16 mouse cellular contexts compared by ENCODE assay signal in genomic region chr10:20737146-20737545, GRCm38 (mm10). TPM values are rescaled to one million over a fixed set of nuclear protein-coding genes. Genes with fewer than 3 reads are reported as not detected.
DNase-seq lines count a peak whose midpoint lies in the region; ATAC-seq lines count a peak whose summit lies in the region.
"Had no signal": no experiment of that assay in that cellular context is flagged by ENCODE, and none has a peak within 500 bp of the region (broad histone marks: within the 10 kb centered on the region; RNA-seq: fewer than 3 reads in every experiment).

No protein-coding gene starts in this region.

- H3K9me3 ChIP-seq in forebrain, embryonic 11.5 days (ENCODE audit: control insufficient read depth, low read length) = no peaks in the 10 kb centered on the region
- no peaks in the 10 kb centered on the region for H3K9me3 ChIP-seq in liver, embryonic 13.5 days (replicated peaks)
- H3K9me3 ChIP-seq: hindbrain, embryonic 15.5 days; limb, embryonic 12.5 days; lung, embryonic 15.5 days had no signal

- H3K4me1 ChIP-seq in forebrain, embryonic 11.5 days (replicated peaks; ENCODE audit: control insufficient read depth, insufficient read depth, low read length) = no peaks in the 10 kb centered on the region; the same call in 1 of the 2 replicates
- peaks cover 27% of the 10 kb centered on the region for H3K4me1 ChIP-seq in liver, embryonic 13.5 days (replicated peaks)
- H3K4me1 ChIP-seq: hindbrain, embryonic 15.5 days; lung, embryonic 15.5 days had no signal

- no peak overlapping the region for H3K27ac ChIP-seq in forebrain, embryonic 11.5 days (ENCODE audit: low read depth, low read length)
- no peak overlapping the region for H3K27ac ChIP-seq in liver, embryonic 13.5 days
- H3K27ac ChIP-seq: hindbrain, embryonic 15.5 days; limb, embryonic 12.5 days; lung, embryonic 15.5 days had no signal

- peak; percentile 45 for DNase-seq in heart, adult 11 months
- DNase-seq in heart, adult 8-10 months (ENCODE audit: low spot score) = no peak
- DNase-seq in Muller cell, postnatal 12 days (ENCODE audit: inconsistent ontology term) = peak; percentile 14
- DNase-seq in forebrain, embryonic 11.5 days (ENCODE audit: low spot score) = no peak
- DNase-seq in liver, embryonic 13.5 days = no peak
- no peak for DNase-seq in lung, postnatal 4 days
- DNase-seq in gastrocnemius, postnatal 36 days = no peak
- DNase-seq in cerebellum, postnatal 14 days = no peak
- DNase-seq: adrenal gland, adult 8-10 months; cerebellum, postnatal 10 days; gastrocnemius, postnatal 14 days; kidney, adult 8-10 months; right cerebral cortex, postnatal 14 days had no signal

- H3K4me2 ChIP-seq in forebrain, embryonic 11.5 days (ENCODE audit: low read depth, low read length, severe bottlenecking) = no peak overlapping the region
- H3K4me2 ChIP-seq in liver, embryonic 13.5 days = 0 out of 2 replicates have a peak overlapping the region, but pooled peaks have one; percentile 9
- H3K4me2 ChIP-seq: hindbrain, embryonic 15.5 days; limb, embryonic 12.5 days; lung, embryonic 15.5 days had no signal

- WGBS in forebrain, embryonic 11.5 days = 19% methylated on average over 4 of the region's 4 CpGs
- 16% methylated on average over 4 of the region's 4 CpGs for WGBS in liver, embryonic 13.5 days (ENCODE audit: insufficient replicate concordance)

- no peaks in the 10 kb centered on the region for H3K27me3 ChIP-seq in forebrain, embryonic 11.5 days (ENCODE audit: control insufficient read depth, insufficient read depth, low read length)
- H3K27me3 ChIP-seq in liver, embryonic 13.5 days = no peaks in the 10 kb centered on the region
- H3K27me3 ChIP-seq: hindbrain, embryonic 15.5 days; lung, embryonic 15.5 days had no signal

- peak; percentile 53; the same call in 1 of the 2 replicates for ATAC-seq in forebrain, embryonic 11.5 days (replicated peaks; ENCODE audit: low FRiP score)
- no peak for ATAC-seq in liver, embryonic 13.5 days (ENCODE audit: low read depth)

- H3K36me3 ChIP-seq in forebrain, embryonic 11.5 days (ENCODE audit: control insufficient read depth, insufficient read depth, low read length) = no peaks in the 10 kb centered on the region
- H3K36me3 ChIP-seq in liver, embryonic 13.5 days = no peaks in the 10 kb centered on the region
- H3K36me3 ChIP-seq: hindbrain, embryonic 15.5 days; limb, embryonic 12.5 days; lung, embryonic 15.5 days had no signal

- intact Hi-C loops in gastrocnemius, postnatal 36 days (cut with DNase I) = no loop called here

- no peak overlapping the region for H3K9ac ChIP-seq in forebrain, embryonic 11.5 days (ENCODE audit: low read length)
- no peak overlapping the region for H3K9ac ChIP-seq in liver, embryonic 13.5 days
- H3K9ac ChIP-seq: hindbrain, embryonic 15.5 days; limb, embryonic 12.5 days; lung, embryonic 15.5 days had no signal

- no peak overlapping the region for H3K4me3 ChIP-seq in forebrain, embryonic 11.5 days (ENCODE audit: low read depth, low read length)
- H3K4me3 ChIP-seq in liver, embryonic 13.5 days (replicated peaks) = no peak overlapping the region
- H3K4me3 ChIP-seq: hindbrain, embryonic 15.5 days; limb, embryonic 12.5 days; lung, embryonic 15.5 days had no signal

RNA-seq across cellular contexts. Expression of gene Pde7b, which starts 12.3 kb away (rescaled TPM):
- 10 to 100 TPM; 52.7 to 61.4 (median 57.3) TPM for total RNA-seq in heart, adult 8-10 months (2022)
- polyA plus RNA-seq in forebrain, embryonic 11.5 days (2014; fragmentation: Nextera tagmentation; extraction: Ambion mirVana) = 1.6 and 1.7 TPM in 2 replicates
- polyA plus RNA-seq in liver, embryonic 13.5 days (2015; fragmentation: Nextera tagmentation; extraction: Ambion mirVana) = 0.20 and 0.29 TPM in 2 replicates
- 10 to 100 TPM; 32.3 to 39.7 TPM for total RNA-seq in gastrocnemius, postnatal 36 days (2021)

Comparison
In these comparisons a context has a peak if more than half of its experiments do, and no peak if none do; other contexts are left out.
1. DNase-seq: peak in heart, adult 11 months (single experiment) and Muller cell, postnatal 12 days (single experiment); none in heart, adult 8-10 months (single experiment), forebrain, embryonic 11.5 days (single experiment), liver, embryonic 13.5 days (single experiment), lung, postnatal 4 days (0 of 2), gastrocnemius, postnatal 36 days (0 of 2) and cerebellum, postnatal 14 days (0 of 2).